Mouse (Mus musculus) layer of hippocampus, adult 2 months (tissue): ENCODE data around the gene Gm3336. TPM values are rescaled to one million over a fixed set of nuclear protein-coding genes. Genes with fewer than 3 reads are reported as not detected.

Experiments used
- DNase-seq, 2 experiments: peaks; one replicate each; pipeline ENCODE4 v3.0.0; 2022; ENCODE audit warnings: low spot score in 2 of 2
- H3K27ac ChIP-seq: fragments of 200-600 bp; 2 replicates; pipeline ENCODE4 v1.8.1; 2022
- H3K4me3 ChIP-seq: fragments of 200-600 bp; 2 replicates; pipeline ENCODE4 v1.8.1; 2022; ENCODE audit warnings: mild to moderate bottlenecking
- CTCF ChIP-seq: fragments of 200-600 bp; conservative IDR thresholded peaks from 2 replicates; pipeline ENCODE4 v1.8.1; 2022; ENCODE audit warnings: antibody characterized with exemption, mild to moderate bottlenecking, moderate library complexity
- long read RNA-seq, 2 experiments: library from polyadenylated mRNA; stranded (forward); transcript quantifications; one replicate each; pipeline ENCODE4 v2.0.0; 2021; ENCODE audit warnings: borderline mapping rate in 2 of 2
- total RNA-seq, 2 experiments: library from RNA; stranded (reverse); gene quantifications; 2 replicates each; pipeline ENCODE4 v1.2.3; 2021

The Gm3336 gene
- not detected for total RNA-seq
- long read RNA-seq, experiment 1 = 0 reads
- long read RNA-seq, experiment 2 = 0 reads

GRCm38 (mm10) chr8:70718297-70718696 is at the start of gene Gm3336:
Gene Gm3336, plus strand, starts transcription at chr8:70718543.
- no peak within 1 kb of the TSS for H3K27ac ChIP-seq
- peak in 1 of 2 experiments; percentile 42 for DNase-seq
- H3K4me3 ChIP-seq = no peak within 1 kb of the TSS
- peak; percentile 97 for TF ChIP-seq CTCF

- no peak overlapping the region for H3K4me3 ChIP-seq
- H3K27ac ChIP-seq = peak overlapping the region; percentile 92; the same call in 1 of the 2 replicates
- TF ChIP-seq CTCF = no peak
- no peak for DNase-seq
Measured at GRCm38 (mm10) chr8:70671615-70672324, 46.6 kb upstream of the Gm3336 start.

GRCm38 (mm10) chr8:70672325-70673078 is 45.8 kb upstream of the Gm3336 start:
- no peak for DNase-seq
- peak overlapping the region; percentile 52 for H3K4me3 ChIP-seq
- no peak for TF ChIP-seq CTCF
- H3K27ac ChIP-seq = peak overlapping the region; percentile 92

DNA sequence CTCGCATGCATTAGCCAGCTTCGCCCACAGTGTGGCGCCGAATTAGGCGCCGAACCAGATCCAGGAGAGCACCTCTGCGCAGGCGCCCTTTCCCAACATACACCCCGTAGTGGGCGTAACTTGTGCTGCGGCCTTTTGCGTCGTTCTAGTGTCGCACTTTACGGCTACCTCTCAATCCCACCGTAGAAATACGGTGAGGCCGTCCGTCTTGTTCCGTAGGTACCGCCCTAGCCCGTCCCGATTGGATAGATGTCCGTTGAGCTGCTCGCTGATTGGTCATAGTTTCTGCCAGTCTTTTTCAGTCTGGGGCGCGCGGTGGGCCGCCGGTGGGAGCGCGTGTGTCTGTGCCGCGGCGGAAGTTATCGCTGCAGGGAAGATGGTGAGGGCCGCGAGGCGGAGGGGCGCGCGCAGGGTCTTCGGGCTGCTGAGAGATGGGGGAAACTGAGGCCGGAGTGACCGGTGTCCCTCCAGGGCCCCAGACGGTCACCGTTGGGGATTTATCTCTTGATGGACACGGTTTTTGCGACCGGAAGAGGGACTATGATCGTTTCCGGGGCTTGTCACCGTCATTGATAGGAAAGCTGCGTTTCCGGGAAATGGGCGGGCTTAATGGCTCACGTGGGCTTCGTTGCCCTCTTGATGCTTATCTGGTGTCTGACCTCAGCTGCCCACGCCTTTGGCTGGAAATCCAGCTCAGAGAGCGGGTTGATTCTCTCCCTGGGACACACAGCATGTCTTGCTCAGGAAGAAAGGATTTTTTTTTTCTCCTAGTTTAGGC is 45.1 kb upstream of the Gm3336 start, which contains the start of gene Lsm4:
Gene Lsm4 (plus strand): TSS at position 170 of the 778 bp plus-strand sequence.
- H3K27ac ChIP-seq = peak within 1 kb of the TSS; percentile 94
- DNase-seq = peak; percentile 95 to 99
- peak; percentile 86 for TF ChIP-seq CTCF
- peak within 1 kb of the TSS; percentile 83 for H3K4me3 ChIP-seq

DNA sequence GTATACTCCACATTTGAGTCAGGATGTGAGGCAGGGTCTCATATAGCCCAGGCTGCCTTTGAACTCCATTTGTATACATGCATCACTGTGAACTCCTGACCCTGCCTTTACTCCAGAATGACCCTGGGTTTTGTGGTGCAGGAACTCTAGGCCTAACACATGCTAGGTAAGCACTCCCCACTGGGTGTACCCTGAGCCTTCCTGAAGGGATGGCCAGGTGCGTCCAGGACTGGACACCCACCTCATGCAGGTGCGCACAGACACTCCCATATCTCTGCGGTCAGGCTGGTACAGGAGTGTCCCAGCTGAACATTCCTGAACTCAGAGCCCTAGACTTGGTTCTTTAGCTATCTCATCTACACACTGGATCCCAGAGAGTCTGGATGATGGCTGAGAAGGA is 44.2 kb upstream of the Gm3336 start:
- no peak for TF ChIP-seq CTCF
- Histone ChIP-seq H3K27ac (peak overlapping the region; percentile 94), H3K4me3 (peak overlapping the region; percentile 83)
- DNase-seq = no peak

GRCm38 (mm10) chr8:70674716-70675115 is 43.6 kb upstream of the Gm3336 start:
- no peak for DNase-seq
- peak overlapping the region; percentile 94 for H3K27ac ChIP-seq
- H3K4me3 ChIP-seq = no peak overlapping the region
- TF ChIP-seq CTCF = no peak

DNA sequence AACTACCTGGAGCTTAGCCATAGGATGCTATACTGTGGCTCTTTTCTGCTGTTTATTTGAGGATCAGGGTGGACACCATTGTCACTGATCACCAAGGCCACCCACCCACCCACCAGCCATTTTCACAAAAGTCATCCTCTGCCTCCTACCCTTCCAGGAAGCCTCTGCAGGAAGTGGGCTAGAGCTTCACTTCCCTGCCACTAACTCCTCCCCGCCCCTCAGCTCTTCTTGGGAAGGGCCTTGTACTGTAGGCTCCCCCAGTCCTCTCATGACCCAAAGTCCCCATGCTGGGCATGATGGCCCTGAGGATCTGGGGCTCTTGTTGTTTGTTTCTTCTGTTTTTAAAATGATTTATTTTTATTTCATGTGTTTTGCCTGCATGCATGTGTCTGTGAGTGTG is 43.0 kb upstream of the Gm3336 start:
- DNase-seq = no peak
- Histone ChIP-seq H3K27ac (no peak overlapping the region; the same call in 1 of the 2 replicates), H3K4me3 (no peak overlapping the region)
- no peak for TF ChIP-seq CTCF

DNA sequence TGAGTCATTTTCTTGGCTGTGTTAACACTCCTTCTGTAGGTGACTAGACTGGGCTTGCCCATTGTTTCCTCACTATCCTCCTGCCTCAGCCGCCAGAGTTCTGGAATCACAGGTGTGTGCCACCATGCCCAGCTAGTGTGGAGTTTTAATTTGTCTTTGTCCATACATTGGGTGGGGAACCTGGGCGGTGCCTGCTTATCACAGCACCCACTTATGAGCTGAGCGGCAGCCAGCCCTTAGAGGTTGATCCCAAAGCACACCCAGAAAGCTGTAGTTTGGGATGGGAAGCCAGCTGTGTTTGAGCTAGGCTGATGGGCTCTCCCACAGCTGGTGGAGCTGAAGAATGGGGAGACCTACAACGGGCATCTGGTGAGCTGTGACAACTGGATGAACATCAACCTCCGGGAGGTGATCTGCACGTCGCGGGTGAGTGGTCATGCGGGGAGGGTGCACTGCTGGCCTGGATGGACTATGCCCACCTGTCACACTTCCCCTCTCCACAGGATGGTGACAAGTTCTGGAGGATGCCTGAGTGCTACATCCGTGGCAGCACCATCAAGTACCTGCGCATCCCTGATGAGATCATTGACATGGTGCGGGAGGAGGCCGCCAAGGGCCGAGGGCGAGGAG is 40.8 kb upstream of the Gm3336 start:
- TF ChIP-seq CTCF = no peak
- no peak overlapping the region for H3K27ac ChIP-seq
- DNase-seq = no peak
- H3K4me3 ChIP-seq = no peak overlapping the region

DNA sequence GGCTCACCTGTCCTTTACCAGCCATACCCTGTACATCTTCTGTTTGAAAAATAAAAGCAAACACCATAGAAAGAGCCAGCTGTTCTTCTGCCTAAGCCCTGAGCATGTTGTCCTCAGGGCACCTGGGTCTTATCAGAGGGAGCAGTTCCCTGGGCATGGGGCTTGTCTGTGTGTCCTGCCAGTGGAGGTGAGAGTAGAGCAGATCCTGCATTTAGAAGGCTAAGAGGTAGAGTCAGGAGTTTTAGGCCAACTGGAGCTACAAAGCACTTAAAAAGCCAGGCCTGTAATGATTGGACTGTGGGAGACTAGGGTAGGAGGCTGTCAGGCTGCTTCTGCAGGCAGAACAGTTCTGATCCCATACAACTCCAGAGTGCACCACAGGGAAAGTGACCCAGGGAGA is 39.7 kb upstream of the Gm3336 start:
- H3K4me3 ChIP-seq = no peak overlapping the region
- no peak for TF ChIP-seq CTCF

DNA sequence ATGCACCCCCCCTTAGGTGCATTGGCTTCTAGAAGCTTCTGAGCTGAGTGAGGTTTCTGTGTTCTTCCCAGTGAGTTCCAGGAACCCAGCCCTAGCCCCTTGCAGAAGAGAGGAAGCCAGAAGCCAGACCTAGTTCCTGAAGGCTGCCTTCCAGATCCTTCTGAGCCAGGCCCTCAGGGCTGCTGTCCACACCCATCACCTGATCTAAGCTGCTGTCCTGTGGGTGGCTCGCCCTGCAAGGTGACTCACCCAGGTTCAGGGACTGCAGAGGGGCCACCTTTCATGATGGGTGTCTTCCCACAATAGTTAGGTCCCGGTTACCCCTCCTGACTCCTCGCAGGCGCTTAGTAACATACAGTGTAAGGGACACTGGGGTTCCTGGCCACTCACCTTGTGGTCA is 38.9 kb upstream of the Gm3336 start:
- H3K27ac ChIP-seq = no peak overlapping the region
- DNase-seq = no peak
- no peak for TF ChIP-seq CTCF

More for the DNA sequence above, 39.7 kb upstream of the Gm3336 start:
- no peak overlapping the region for H3K27ac ChIP-seq
- no peak for DNase-seq

DNA sequence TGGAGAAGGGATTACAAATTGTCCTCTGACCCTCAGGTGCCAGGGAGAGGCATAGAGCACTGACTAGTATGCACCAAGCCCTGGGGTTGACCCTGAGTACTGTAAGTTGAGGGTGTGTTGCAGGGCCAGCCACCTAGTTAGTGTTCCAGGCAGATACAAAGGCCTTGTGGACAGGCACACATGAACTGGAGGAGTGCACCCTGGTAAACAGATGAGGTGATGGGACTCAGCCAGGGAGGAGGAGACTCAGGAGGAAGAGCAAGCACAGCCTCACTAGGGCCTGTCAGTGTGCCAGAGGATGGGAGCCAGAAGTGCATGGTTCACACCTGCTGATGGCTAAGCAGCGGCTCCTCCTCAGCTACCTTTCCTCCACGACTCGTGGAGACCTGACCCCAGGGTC is 38.3 kb upstream of the Gm3336 start:
- Histone ChIP-seq H3K4me3 (no peak overlapping the region), H3K27ac (no peak overlapping the region)
- no peak for DNase-seq
- TF ChIP-seq CTCF = no peak

More for the DNA sequence above, 38.9 kb upstream of the Gm3336 start:
- no peak overlapping the region for H3K4me3 ChIP-seq

- DNase-seq = no peak
- no peak for TF ChIP-seq CTCF
- H3K27ac ChIP-seq = no peak overlapping the region
- H3K4me3 ChIP-seq = no peak overlapping the region
Measured at GRCm38 (mm10) chr8:70681410-70681809, 36.9 kb upstream of the Gm3336 start.
